Mouse (Mus musculus) sigmoid colon, adult 10 weeks (tissue): ENCODE measurements around the gene Rnf114. TPM values are rescaled to one million over a fixed set of nuclear protein-coding genes. Genes with fewer than 3 reads are reported as not detected.

Experiments used
- polyA plus RNA-seq: library from polyadenylated mRNA; stranded (reverse); fragments of 350-450 nt; fragmentation: Illumina TruSeq; extraction: RNeasy Lipid Tissue Mini Kit (QIAGEN cat#74804); gene quantifications from one replicate; pipeline ENCODE4 v1.2.3, GENCODE M21; 2014; ENCODE audit warnings: low read depth, low replicate concordance

Gene Rnf114
- 25.3 TPM for polyA plus RNA-seq

GRCm38 (mm10) chr2:167491757-167492708 is at the start of gene Rnf114:
Rnf114 (plus strand) TSS chr2:167492645.

GRCm38 (mm10) chr2:167492713-167493636 is 530 bp downstream of the Rnf114 start, which contains the start of gene Spata2:
Spata2 (minus strand) TSS chr2:167492887.

GRCm38 (mm10) chr2:167537476-167538297 is 45.2 kb downstream of the Rnf114 start, which contains the start of gene Snai1:
Snai1 (plus strand) TSS chr2:167538195.

Other genes starting within 250 kb of the Rnf114 start
- 6.5 TPM for gene B4galt5, start 143.5 kb upstream of the Rnf114 start, polyA plus RNA-seq
- 25.3 TPM for gene Slc9a8, start 70.9 kb upstream of the Rnf114 start, polyA plus RNA-seq
- 8.9 TPM for gene Spata2, start 242 bp downstream of the Rnf114 start, polyA plus RNA-seq
- gene Snai1, start 45.5 kb downstream of the Rnf114 start, polyA plus RNA-seq: not detected
- gene Ube2v1, start 139.4 kb downstream of the Rnf114 start, polyA plus RNA-seq: 64.4 TPM
- gene Gm20431, start 168.9 kb downstream of the Rnf114 start, polyA plus RNA-seq: not detected
- gene Cebpb, start 196.3 kb downstream of the Rnf114 start, polyA plus RNA-seq: 5.6 TPM
- gene Tmem189, start 197.2 kb downstream of the Rnf114 start, polyA plus RNA-seq: 9.6 TPM